ENCODE assay signal across 18 mouse cellular contexts in the genomic region with DNA sequence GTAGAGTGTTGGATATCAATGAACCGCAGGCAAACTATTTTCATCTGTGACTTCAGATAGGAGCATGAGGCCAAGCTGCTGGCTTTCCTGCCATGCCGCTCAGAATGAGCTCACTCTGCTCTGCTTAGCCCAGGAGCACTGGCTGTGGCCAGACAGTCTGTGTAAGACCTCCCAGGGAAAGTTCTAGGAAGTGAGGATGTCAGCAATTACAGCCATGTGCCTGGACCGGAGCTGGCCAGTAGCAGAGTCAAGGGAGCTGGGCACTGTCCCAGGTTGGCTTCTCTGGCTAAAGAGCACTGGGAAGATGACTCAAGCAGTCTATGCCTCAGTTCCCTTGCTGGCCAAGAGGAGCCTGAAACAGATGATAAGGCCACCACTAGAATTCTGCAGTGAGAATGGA. TPM values are rescaled to one million over a fixed set of nuclear protein-coding genes. Genes with fewer than 3 reads are reported as not detected.
DNase-seq lines count a peak whose midpoint lies in the region; ATAC-seq lines count a peak whose summit lies in the region.
"Had no signal": no experiment of that assay in that cellular context is flagged by ENCODE, and none has a peak within 500 bp of the region (broad histone marks: within the 10 kb centered on the region; RNA-seq: fewer than 3 reads in every experiment).

No protein-coding gene starts in this region.

- ATAC-seq in inflammation-experienced regulatory T-cells, adult 6 months = no peak
- ATAC-seq: activated CD4-positive, CD25-positive, alpha-beta regulatory T cell, adult 4 months; forebrain, embryonic 16.5 days; hindbrain, embryonic 16.5 days; Patski had no signal

- peak; percentile 26 to 38 for DNase-seq in cerebellum, postnatal 10 days
- no peak for DNase-seq in cerebellum, postnatal 36 days
- peak; percentile 7 for DNase-seq in heart, postnatal 4 days
- no peak for DNase-seq in heart, adult 11 months
- DNase-seq in adipocyte (ENCODE audit: low spot score) = peak; percentile 50
- no peak for DNase-seq in c-Kit-positive CD71-positive TER-119-positive erythroid progenitor cells, embryonic 14.5 days (ENCODE audit: low spot score)
- DNase-seq: adrenal gland, adult 2 months; adrenal gland, postnatal 25 days; cerebellum, adult 2 months; cerebellum, postnatal 14 days; heart, adult 2 months; heart, postnatal 36 days; kidney, adult 11 months had no signal

RNA-seq across cellular contexts. Expression of a gene that starts 50.7 kb away (rescaled TPM):
- 1 to 10 TPM; 3.1 to 6.4 TPM for total RNA-seq in heart, postnatal 4 days (2021)
- 10 to 100 TPM; 89.9 to 95.8 (median 92.5) TPM for polyA plus RNA-seq in inflammation-experienced regulatory T-cells, adult 6 months (2017; shearing (Covaris generic))

Comparison
In these comparisons a context has a peak if more than half of its experiments do, and no peak if none do; other contexts are left out.
1. DNase-seq: peak in cerebellum, postnatal 10 days (2 of 2), heart, postnatal 4 days (single experiment) and adipocyte (single experiment); none in cerebellum, postnatal 36 days (0 of 2), heart, adult 11 months (single experiment) and c-Kit-positive CD71-positive TER-119-positive erythroid progenitor cells, embryonic 14.5 days (single experiment).